Mouse (Mus musculus): ENCODE data around the gene Phactr3. TPM values are rescaled to one million over a fixed set of nuclear protein-coding genes. Genes with fewer than 3 reads are reported as not detected.

Phactr3 gene
- total RNA-seq, 2 experiments from 2014 or later: 146 to 149 TPM

DNA sequence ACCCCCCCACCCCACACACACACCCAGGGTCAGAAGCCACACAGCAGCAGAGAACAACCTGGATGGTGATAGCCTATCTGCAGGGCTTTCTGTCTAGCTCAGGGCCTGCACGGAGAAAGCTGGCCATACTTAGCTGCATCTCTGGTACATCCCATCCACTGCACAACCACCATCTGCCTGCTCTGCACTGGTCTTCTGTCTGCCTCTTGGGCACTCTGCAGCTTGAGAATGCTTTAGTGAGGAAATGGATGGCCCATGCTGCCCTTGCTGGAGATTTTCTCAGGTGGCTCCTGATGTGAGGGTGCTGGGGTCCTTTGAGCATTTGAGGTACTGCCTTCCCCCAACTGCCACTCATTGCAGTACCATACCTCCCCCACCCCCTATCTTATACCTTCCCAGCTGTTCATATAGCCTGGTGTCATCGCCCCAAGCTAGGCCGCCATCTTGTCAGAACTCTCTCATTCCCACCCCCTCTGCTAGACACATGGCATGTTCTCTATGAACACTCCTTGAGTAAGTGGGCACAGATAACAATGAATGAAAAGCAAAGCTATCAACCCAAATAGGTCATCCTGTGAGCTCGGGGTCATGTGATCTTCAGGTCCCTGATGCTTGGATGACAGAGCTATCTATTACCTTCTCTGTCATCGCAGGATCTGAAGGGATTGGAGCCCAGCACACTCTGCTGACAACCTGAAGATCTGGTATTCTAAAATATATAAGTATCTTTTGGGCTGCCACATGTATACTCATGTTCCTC is 13.0 kb downstream of the Phactr3 start:
- no peak for DNase-seq (ENCODE audit: low spot score in 2 of 2)

DNA sequence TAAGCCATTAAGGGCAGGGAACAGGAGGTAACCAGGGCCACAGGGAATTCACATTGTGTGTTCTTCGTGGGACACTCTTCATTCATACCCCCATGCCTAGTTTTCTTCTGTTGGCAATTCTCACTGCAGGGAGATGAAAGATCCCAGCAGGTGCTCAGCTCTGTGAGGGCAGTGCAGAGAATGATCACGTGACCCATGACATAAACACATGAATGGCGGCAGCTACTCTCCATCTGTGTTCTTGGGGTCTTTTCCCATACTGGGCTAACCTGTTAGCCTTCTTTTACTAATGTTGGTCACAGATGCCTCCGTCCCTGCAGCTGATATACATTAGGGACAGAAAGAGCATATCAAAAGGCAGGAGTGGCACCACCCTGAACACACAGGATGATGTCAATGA is 16.9 kb downstream of the Phactr3 start:
- no peak for DNase-seq (ENCODE audit: low spot score in 2 of 2)

DNA sequence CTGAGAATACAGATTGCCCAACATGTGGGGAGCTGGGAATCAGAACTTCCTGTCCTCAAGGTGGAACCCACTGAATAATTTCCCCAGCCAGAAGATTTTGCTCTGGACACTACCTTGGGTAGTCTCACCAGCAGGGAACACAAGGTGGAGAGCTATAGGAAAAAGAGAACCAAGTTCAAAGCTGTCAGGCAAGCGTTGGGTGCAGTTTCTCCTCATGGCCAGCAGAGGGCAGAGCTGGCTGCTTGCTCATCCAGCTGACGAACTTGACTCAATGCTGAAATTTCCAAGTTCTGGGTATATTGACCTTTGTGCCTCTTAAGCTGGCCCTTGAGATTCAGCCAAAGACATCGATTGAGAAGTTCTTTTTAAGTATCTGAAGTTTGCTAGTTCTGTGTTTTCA is 18.7 kb downstream of the Phactr3 start:
- DNase-seq (ENCODE audit: low spot score in 2 of 2): peak; percentile 60 to 76

DNA sequence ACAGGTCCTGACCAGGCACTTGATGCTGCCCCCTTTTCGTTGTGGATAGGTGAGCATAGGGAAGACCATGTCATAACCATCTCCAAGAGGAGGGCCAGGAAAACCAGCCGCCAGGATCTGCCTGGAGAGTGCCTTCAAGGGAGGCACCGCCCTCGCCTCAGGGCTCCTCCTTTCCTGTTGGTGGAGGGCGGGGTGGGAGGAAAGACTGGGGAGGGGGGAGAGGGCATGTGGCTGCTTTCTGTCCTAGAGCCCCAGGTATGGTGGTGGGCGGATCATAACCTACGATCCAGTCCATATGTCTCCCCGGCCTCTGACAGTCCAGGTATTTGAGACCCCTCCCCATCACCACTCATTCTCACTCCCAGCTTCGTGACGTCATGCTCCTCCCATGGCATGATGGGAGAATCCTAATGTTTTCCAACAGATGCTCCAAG is 22.7 kb downstream of the Phactr3 start:
- peak; percentile 67 to 87 for DNase-seq (ENCODE audit: low spot score in 2 of 2)

DNA sequence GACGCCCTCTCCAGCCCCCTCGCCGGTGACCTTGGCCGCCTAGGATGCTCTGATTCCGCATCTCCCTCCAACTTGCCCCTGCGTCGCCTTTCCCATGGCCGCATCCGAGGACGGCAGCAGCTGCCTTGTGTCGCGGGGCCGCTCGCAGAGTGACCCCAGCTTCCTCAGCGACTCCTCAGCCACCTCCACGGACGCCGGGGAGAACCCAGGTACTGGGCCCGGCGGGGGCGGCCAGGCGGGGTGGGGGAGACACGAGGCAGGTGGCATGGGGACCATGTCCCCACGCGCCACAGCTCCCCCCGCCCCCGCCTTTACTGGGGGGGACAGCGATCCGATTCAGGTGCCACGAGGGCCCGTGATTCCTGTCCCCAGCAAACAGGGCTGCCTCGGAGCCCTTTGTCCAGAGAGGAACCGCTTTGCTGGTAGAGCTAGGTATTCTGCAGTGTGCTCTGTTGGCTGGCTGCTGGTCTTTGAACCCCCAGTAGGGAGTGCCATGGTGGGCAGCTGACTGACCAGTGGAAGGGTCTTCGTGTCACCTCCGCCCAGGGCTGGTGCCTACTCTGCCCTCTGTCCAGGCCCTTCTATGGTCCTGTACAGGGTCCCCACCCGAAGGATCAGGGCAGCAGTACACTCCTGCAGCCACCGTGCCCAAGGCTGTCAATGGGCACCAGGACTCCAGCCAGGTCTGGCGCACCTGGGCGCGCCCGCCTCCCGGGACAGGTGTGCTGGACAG is 23.7 kb downstream of the Phactr3 start:
- DNase-seq (ENCODE audit: low spot score in 2 of 2): no peak

DNA sequence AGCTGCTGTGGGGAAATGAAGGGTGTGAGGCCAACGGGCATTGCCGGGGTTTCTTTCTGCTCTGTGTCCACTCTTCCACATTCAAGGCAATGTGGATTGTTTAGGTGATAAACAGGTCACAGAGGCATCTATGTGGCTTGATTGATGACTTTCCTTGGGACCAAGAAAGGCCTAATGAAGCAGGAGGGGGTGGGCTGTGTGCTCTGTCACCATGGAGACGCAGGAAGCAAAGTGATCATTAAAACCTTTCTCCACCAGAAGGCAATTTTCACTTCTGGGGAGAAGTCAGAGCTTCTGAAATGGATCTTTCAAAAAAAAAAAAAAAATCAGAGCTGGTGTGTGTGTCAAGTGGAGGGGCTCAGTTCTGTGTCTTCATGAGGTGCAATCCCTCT is 24.2 kb downstream of the Phactr3 start:
- DNase-seq (ENCODE audit: low spot score in 2 of 2): peak in 1 of 2 experiments; percentile 46

DNA sequence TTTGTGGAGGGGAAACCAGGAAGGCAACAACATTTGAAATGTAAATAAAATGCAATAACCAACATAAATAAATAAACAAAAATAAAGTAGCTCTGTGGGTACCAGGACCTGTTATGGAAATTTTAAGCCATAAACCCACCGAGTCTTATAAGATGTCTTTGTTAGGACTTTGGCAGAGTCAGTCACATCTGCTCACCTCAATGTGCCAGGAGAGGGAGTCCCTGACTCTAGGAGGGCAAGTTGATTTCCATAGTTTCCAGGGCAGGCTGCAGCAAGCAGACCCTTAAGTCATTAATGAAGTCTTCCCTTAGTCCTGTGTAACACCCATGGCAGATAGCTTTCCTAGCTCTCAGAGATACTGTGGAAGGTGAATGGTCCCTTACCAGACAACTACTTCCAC is 25.1 kb downstream of the Phactr3 start:
- no peak for DNase-seq (ENCODE audit: low spot score in 2 of 2)

DNA sequence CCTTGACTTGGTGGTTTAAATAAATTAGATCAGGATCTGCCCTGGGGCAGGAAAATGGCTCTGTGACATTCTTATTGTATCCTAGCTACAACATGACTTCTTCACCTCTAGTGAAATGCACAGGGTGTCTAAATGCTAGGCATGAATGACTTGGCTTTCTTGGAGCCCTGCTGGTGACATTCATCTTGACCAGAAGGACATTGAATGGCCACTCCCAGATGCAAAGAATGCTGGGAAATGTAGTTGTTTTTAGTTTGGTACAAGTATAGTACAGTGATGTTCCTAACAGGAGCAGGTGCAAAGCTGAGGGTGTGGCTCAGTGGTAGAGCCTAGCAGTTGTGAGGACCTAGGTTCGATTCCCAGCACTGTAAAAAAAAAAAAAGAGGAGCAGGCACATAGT is 30.5 kb downstream of the Phactr3 start:
- no peak for DNase-seq (ENCODE audit: low spot score in 2 of 2)

DNA sequence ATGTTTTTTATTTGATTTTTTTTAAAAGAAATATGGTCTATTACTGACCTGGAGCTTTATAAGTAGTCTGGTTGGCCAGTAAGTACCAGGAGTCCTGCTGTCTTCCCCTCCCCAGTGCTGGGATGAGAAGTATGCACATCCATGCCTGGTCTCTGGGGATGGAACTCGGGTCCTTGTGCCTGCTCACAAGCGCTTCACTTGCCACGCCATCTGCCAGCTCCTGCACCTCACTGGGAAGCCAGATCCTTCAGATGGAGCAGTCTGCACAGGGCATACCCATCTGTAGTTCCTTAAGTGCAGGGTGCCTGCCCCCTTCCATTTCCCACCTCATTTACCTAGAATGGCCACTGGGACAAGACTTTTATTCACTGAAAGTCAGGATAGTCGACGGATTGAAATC is 31.9 kb downstream of the Phactr3 start:
- DNase-seq (ENCODE audit: low spot score in 2 of 2): no peak

DNA sequence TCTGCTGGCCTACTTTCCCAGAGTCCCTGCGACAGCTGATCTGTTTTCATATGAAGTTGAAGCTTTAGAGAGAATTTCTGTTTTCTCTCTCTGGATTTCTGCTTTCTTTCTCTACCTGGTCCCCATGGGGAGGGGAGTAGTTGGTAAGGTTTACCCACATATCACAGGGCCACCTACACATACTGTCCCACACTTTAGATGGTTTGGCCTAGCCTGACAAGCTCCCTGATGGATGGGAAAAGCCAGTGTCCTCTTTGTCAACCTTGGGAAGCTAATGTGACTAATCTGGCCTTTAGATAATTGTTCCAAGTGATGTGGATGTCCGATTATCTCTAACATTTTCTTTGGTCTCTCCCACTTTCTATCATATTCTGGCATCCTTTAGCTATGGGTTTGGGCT is 34.8 kb downstream of the Phactr3 start:
- no peak for DNase-seq (ENCODE audit: low spot score in 2 of 2)

DNA sequence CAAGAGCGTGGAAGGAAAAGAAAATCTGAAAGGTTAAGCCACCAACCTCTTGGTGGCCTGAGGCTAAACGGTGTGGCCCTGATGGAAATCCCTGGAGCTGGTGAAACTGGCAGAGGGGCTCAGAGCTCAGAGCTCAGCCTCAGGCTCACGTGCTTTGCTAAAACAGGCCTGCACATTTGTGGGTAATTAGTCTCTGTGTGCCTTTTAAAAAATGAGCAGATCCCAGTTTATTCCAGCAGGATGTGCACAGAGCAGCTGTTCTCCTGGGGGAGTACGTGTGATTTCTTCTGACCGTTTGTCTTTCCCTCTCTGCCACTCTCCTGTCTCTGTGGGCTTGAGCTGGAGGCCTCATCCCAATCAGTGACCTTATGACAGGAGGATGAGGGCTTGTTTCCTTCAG is 35.4 kb downstream of the Phactr3 start:
- DNase-seq (ENCODE audit: low spot score in 2 of 2): peak in 1 of 2 experiments; percentile 20

DNA sequence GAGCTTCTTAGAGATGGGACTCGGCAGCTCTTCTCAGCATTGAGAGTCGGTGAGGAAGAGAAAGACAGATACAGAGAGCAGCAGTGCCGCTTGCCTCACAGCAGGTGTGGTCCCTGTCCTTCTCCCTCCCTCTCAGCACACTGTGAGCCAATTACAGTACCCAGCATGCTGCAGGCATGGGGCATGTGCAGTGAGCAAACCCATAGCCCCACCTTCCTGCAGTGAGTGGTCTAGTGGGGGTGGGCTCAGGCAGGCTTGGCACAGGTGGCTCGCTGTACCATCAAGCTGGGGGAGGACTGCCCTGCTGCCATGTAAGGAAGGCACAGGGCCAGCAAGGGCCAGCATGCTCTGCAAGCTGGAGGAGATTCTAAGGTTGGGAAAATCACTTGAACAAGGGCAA is 35.8 kb downstream of the Phactr3 start:
- no peak for DNase-seq (ENCODE audit: low spot score in 2 of 2)

DNA sequence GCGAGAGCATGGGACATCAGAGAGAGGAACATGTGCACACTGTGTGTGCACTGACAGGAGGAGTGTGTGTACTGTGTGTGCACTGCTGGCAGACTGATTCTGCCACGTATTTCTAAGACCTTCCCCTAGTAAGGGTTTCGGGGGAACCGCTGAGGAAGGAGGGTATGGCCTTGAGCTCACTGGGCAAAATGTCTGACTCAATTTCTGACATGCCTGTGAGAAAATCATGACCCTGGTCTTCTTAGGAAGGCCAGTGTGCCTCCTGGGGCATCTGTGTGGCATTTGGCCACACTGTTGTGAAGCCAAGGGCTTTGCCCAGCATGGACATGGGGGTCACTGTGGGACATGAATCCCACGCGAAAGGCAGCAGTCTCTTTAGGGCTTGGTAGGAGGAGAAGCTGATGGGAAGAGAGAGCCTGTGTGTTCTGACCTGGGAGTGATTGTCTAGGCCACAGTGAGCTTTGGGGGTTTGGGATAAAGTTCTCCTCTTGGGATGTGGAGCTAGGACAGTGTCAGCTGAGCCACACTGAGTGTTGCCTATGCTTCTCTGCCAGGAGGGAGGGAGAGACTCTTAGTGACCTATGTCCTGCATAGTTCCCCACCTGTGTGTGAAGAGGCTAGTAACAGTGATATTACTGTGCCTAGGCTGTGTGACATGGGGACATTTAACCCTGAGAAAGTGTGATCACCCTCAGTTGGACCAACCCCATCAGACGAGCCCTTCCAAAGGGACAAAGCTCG is 36.6 kb downstream of the Phactr3 start:
- DNase-seq (ENCODE audit: low spot score in 2 of 2): no peak

DNA sequence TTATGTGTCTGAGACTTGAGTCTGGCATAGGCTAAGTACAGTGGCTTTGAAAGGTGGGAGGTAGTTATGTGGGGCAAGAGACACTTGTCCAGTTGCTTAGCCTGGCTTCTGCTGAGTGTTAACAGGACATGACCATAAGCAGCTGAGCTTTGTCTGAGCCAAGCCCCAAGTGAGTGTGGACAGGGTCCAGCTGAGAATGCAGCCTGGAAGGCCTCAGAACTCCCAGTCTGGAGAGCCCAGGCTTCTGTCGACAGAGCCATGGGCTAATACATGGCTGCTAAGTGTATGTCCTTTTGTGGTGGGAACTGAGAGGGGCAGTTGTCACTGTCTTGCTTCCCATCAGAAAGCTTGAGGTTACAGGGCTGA is 37.1 kb downstream of the Phactr3 start:
- DNase-seq (ENCODE audit: low spot score in 2 of 2): no peak

DNA sequence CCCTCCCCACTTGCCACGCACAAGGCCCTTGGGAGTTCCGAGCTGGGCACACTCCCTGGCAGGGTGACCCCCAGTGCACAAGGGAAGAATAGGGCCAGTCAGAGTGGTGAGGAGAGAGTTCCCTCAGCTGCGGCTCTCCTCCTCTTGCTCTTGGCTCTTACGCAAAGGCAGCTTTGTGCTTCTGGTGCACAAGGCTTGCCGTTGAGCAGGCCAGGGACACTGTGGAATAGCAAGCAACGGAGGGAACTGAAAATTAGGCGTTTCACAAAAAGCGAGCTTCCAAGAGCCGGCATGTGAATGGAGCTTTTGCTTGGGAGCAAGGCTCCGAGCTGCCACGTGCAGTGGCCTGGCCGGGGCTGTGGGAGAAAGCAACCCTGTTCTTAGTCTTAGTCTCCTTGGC is 40.2 kb downstream of the Phactr3 start:
- DNase-seq (ENCODE audit: low spot score in 2 of 2): peak; percentile 55 to 79

DNA sequence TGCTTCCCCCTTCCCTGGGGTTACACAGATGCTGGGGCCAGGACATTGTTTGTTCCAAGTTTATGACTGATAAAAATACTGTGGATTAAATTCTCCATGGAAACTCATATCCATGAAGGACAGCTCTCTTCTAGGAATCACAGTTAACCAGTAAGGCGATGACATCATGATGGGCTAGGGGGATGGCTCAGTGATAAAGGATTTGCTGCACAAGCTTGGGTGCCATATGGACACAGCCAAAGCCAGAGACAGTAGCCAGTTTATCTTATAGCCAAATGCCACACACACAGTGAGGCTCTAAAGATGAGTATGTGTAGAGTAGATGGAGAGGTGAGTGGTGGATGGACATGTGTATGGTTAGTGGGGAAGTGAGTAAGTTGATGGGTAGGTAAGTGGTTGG is 45.2 kb downstream of the Phactr3 start:
- DNase-seq (ENCODE audit: low spot score in 2 of 2): no peak

DNA sequence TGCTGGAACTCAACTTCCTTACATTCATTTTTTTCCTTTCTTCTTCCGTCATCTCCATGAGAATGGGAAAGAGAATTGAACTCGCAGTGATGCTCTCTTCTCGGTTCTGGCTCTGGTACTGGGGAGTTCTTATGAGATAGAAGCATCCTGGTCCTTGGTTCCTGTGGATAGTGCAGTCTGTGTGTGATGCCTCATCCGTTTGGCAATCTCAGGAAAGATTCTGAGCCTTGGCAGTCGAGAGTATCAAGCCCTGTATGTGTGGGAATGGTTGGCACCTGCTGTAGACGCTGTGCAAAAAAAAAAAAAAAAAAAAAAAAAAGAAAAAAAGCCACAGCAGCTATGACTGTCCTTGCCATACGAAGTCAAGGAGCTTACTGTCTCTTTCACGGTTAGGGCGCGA is 47.2 kb downstream of the Phactr3 start:
- peak in 1 of 2 experiments; percentile 36 for DNase-seq (ENCODE audit: low spot score in 2 of 2)

DNA sequence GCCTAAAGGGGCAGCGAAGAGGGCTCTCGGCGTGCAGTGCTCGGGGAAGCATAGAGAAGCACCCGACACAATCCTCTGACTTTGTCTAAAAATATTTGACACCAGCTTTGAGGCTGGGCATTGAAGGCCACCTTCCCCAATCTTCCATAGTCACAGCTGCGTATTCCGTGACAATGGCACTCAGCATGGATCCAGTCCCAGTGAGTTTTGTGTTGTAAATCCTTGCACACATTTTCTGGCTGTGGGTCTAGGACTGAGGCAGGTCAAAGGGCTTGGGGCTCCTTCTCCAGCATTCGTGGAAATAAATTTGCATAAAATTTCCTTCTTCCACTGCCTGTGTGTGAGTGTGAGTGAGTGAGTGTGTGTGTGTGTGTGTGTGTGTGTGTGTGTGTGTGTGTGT is 51.2 kb downstream of the Phactr3 start:
- no peak for DNase-seq (ENCODE audit: low spot score in 2 of 2)

DNA sequence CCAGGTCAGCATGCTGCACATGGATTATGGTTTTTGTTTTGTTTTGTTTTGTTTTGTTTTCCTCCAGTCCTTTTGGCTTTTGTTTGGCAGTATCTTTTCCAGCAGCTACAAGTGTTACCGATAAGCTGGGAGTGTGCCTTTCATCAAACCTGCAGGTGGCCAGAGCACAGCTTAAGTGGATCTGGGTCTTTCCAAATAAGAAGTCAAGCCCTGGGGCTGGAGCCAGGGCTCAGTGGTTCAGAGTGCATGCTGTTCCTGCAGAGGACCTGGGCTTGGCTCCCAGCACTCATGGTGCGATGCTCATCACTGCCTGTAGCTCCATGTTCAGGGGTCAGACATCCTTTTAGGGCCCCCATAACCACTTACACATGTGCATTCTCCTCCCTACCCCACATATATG is 55.2 kb downstream of the Phactr3 start:
- no peak for DNase-seq (ENCODE audit: low spot score in 2 of 2)

DNA sequence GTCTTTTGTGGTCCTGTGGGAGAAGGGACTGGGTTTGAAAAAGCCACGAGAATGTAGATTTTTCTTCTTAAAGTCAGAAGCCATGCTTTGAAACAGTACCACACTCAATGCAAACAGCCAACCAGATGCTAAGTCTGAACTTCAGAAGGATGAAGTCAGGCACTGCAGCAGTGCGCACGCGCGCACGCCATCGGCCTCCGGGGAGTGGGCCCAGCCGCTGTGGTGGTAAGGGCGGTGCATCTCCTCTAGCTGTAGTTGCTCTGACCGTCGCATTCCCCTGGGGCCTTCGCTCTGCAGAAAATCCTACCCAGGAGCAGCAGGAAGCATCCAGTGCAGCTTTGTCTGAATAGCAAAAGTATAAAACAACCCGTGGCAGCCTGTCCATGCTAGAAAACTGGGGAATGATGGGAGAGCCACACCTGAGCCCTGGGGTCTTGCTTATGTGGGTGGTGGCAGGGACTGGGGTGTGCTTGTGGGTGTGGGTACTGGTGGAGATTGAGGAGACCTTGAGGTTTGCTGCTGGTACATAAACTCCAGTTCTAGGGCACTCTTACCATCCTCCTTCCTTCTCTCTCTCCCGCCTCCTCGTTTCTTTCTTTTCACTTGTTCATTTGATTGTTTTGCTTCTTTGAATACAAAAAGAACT is 56.6 kb downstream of the Phactr3 start:
- DNase-seq (ENCODE audit: low spot score in 2 of 2): peak; percentile 35 to 65

DNA sequence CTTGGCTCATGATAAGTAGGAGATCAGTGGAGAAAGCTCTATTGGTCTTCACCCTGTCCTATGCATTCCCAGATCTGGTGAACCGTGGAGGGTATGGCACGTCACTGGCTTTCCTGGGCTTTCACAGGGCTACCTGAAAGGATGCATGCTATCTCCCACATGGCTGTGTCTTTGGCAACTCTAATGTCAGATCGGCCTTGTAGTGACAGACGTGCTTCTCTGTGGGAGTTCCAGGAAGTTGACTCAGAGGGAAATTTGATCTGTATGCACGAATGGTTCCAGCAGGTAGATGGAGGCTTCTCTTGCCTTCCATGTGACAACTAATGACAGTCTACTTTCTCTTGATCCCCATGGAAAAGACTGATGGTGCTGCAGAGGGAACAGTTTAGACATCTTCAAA is 65.5 kb downstream of the Phactr3 start:
- DNase-seq (ENCODE audit: low spot score in 2 of 2): no peak

DNA sequence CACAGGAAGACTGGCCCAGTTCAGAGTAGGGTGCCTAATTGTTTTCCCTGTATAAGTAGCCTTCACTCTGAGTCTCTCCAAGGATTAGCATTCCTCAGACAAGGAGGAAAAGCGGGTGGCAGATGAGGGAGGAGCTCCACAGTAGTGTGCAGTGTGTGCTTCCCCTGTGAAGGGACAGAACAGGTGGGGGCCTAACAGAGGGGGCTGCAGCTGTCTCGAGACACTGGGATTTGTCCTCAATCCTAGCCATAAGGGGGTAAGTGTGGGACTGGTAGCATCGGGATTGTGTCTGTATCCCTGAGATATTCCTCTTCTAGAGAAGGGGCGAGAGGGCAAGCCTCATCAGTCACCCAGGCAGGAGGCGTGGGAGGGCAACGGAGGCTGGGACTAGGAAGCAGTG is 66.1 kb downstream of the Phactr3 start:
- DNase-seq (ENCODE audit: low spot score in 2 of 2): no peak
